1 mouse cellular context compared by ENCODE assay signal in the genomic region with DNA sequence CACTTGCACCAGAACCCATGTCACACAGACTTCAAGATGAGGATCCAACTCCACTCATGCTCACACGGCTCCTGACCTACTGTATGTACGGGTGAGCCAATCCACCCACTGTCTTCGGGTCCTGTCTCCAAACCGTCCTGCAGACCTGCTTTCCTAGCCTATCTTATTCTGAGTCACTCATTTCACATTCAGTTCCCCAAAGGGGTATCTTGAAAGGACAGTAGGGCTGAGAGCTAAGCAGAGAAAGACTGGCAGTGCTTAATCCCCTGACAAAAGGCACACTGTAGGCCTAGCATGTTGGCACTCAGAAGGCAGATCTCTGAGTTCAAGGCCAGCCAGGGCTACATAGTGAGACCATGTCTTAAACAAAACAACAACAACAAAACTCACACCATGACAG.
TF ChIP-seq lines count a peak whose summit lies in the region.

No protein-coding gene starts in this region.

TF ChIP-seq in MEL, 35 proteins besides CTCF, POLR2A, EP300 and RAD21 (continued from another document):
- TF ChIP-seq USF1 (IDR thresholded peaks at IDR 0.05; ENCODE audit: low read depth, low read length) (no peak), ZC3H11A (IDR thresholded peaks at IDR 0.05; ENCODE audit: low read depth, low read length) (no peak), CHD2 (IDR thresholded peaks at IDR 0.05; ENCODE audit: low read length) (no peak), MYB (IDR thresholded peaks at IDR 0.05; ENCODE audit: low read depth, low read length) (no peak), JUND (IDR thresholded peaks at IDR 0.05; ENCODE audit: low read depth, low read length) (no peak), ZNF384 (IDR thresholded peaks at IDR 0.05; ENCODE audit: low read depth, low read length) (no peak), MXI1 (IDR thresholded peaks at IDR 0.05; ENCODE audit: low read depth, low read length) (no peak; the same call in 1 of the 2 replicates), MAZ (IDR thresholded peaks at IDR 0.05; ENCODE audit: low read depth, low read length) (no peak), TAL1 (IDR thresholded peaks at IDR 0.05; ENCODE audit: low read length) (no peak), NELFE (IDR thresholded peaks at IDR 0.05; ENCODE audit: low read depth, low read length) (no peak), MAFK (IDR thresholded peaks at IDR 0.05; ENCODE audit: borderline replicate concordance, low read depth, low read length) (no peak), MAX (IDR thresholded peaks at IDR 0.05; ENCODE audit: low read length) (no peak; the same call in 1 of the 2 replicates)
